Mouse (Mus musculus) stomach, embryonic 15.5 days (tissue): ENCODE results near the gene Irf2. TPM values are rescaled to one million over a fixed set of nuclear protein-coding genes. Genes with fewer than 3 reads are reported as not detected.

Experiments used
- ATAC-seq: fragments of 200-750 bp; cut with Nextera tagmentation; 2 replicates; pipeline ENCODE4 v1.8.0; 2017; ENCODE audit warnings: low read depth, moderate number of reproducible peaks, moderate TSS enrichment; ENCODE audit not compliant: insufficient read depth, low FRiP score
- H3K27ac ChIP-seq: fragments of 300-500 bp; sonication (generic); 2 replicates; pipeline ENCODE4 v1.5.1; 2015; ENCODE audit warnings: mild to moderate bottlenecking, inconsistent platforms
- H3K27me3 ChIP-seq: fragments of 300-500 bp; sonication (generic); replicated peaks from 2 replicates; pipeline ENCODE4 v1.6.1; 2015; ENCODE audit warnings: inconsistent platforms
- H3K36me3 ChIP-seq: fragments of 300-500 bp; sonication (generic); 2 replicates; pipeline ENCODE4 v1.6.1; 2015; ENCODE audit warnings: inconsistent platforms
- H3K4me1 ChIP-seq: fragments of 300-500 bp; sonication (generic); 2 replicates; pipeline ENCODE4 v1.6.1; 2015; ENCODE audit warnings: inconsistent platforms
- H3K4me2 ChIP-seq: fragments of 300-500 bp; sonication (generic); 2 replicates; pipeline ENCODE4 v1.6.1; 2015; ENCODE audit warnings: mild to moderate bottlenecking, inconsistent platforms
- H3K4me3 ChIP-seq: fragments of 300-500 bp; sonication (generic); replicated peaks from 2 replicates; pipeline ENCODE4 v1.5.1; 2015; ENCODE audit warnings: inconsistent platforms
- H3K9ac ChIP-seq: fragments of 300-500 bp; sonication (generic); 2 replicates; pipeline ENCODE4 v1.6.1; 2015; ENCODE audit warnings: inconsistent platforms
- H3K9me3 ChIP-seq: fragments of 300-500 bp; sonication (generic); 2 replicates; pipeline ENCODE4 v1.6.1; 2016; ENCODE audit warnings: inconsistent platforms
- WGBS: fragments of 180-500 bp; shearing (Covaris S2); methylation state at CpG from one replicate; pipeline ENCODE4 v1.1.7; 2015; 5-methylcytosine and 5-hydroxymethylcytosine counted together
- polyA plus RNA-seq: library from polyadenylated mRNA; unstranded; fragments of >200 nt; fragmentation: Nextera tagmentation; extraction: Ambion mirVana; gene quantifications from 2 replicates; pipeline ENCODE4 v1.2.1, GENCODE M21; 2015

The Irf2 gene
- polyA plus RNA-seq, 1 experiment from 2014 or later: 34.5 TPM

DNA sequence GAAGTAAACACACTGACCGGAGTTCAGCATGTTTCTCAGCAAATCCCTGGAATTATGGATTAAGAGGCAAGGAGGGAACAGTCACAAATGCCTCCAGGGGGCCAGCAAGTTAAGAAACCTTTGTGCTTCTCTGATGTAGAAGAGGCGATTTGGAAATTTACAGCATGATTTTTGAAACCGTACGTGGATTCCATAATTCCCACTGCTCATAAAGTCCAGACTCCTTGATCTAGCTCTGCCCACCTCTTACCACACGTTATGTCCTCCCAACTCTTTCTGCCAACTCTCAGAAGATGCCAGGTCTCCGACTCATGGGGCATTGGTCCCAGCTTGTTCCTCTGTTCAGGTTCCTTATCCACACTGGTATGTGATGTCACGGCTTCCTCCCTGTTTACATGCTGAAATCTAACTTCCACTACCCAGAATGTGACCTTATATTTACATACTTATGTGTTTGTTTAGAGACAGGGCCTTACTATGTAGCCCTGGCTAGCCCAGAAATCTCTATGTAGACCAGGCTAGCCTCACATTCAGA lies 7.1 kb upstream of the Irf2 start:
- Histone ChIP-seq H3K9me3 (no peaks in the 10 kb centered on the region), H3K4me3 (no peak overlapping the region), H3K27me3 (no peaks in the 10 kb centered on the region), H3K4me2 (no peak overlapping the region), H3K36me3 (no peaks in the 10 kb centered on the region), H3K27ac (no peak overlapping the region), H3K4me1 (no peaks in the 10 kb centered on the region), H3K9ac (no peak overlapping the region)
- WGBS: 81% methylated on average over 7 of the region's 7 CpGs
- ATAC-seq: no peak

DNA sequence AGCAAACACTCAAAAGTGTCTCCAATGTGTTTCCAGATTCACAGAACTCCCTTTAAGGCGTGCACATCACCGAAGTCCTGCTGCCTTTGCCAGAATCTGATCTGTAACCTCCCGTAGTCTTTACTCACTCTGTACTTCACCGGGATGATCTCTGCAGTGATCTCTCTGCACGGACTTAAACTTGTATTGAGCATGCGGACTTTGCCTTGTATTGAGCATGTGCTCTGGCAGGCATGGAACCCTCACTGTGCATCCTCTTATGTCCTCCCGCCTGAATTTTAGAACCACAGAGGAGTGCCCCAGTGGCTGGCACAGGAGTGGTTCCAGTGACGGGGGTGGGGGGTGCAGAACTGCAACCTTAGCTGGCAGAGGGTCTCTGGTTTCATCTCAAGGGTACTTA lies 5.9 kb upstream of the Irf2 start:
- ATAC-seq: no peak
- H3K36me3 ChIP-seq: no peaks in the 10 kb centered on the region
- no peak overlapping the region for H3K4me3 ChIP-seq

DNA sequence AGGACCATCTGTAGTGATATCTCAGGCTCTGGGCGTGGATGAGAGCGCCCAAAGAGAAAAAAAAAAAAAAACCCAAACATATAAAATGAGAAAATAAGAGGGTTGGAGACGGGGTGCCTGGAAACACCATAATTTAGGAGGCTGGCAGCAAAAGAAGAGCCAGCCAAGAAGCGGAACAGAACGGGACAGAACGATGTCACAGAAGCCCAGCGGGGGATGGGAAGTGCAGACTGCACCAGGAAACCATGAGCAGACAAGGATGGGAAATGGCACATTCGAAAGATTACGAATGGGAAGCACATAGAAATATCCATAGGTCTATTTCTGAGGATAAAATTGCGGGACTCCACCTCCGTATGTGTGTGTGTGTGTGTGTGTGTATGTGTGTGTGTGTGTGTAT lies 4.0 kb upstream of the Irf2 start:
- H3K27ac ChIP-seq: no peak overlapping the region
- no peak overlapping the region for H3K4me3 ChIP-seq
- no peak overlapping the region for H3K4me2 ChIP-seq
- H3K27me3 ChIP-seq: no peaks in the 10 kb centered on the region
- peaks cover 10% of the 10 kb centered on the region; the same call in 1 of the 2 replicates for H3K4me1 ChIP-seq
- no peaks in the 10 kb centered on the region for H3K9me3 ChIP-seq
- no peak for ATAC-seq
- no peaks in the 10 kb centered on the region for H3K36me3 ChIP-seq
- 85% methylated on average over 11 of the region's 11 CpGs for WGBS
- no peak overlapping the region for H3K9ac ChIP-seq

More for the DNA sequence above, 5.9 kb upstream of the Irf2 start:
- no peaks in the 10 kb centered on the region for H3K27me3 ChIP-seq
- no peak overlapping the region for H3K4me2 ChIP-seq
- 78% methylated on average over 8 of the region's 8 CpGs for WGBS
- H3K4me1 ChIP-seq: peaks cover 8% of the 10 kb centered on the region; the same call in 1 of the 2 replicates
- H3K27ac ChIP-seq: no peak overlapping the region
- H3K9me3 ChIP-seq: no peaks in the 10 kb centered on the region
- no peak overlapping the region for H3K9ac ChIP-seq

DNA sequence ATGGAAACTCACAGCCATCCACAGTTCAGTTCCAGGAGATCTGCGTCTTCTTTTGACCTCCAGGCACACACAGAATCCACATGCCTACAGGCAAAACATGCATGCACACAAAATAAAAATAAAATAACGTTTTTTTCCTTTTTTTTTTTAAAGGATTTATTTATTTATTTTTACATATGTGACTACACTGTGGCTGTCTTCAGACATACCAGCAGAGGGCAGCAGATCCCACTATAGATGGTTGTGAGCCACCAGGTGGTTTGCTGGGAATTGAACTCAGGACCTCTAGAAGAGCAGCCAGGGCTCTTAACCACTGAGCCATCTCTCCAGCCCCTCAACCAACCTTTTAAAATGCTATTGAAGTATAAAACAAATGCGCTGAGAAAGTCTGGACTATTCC lies 3.3 kb upstream of the Irf2 start:
- WGBS: 80% methylated on average over 3 of the region's 3 CpGs
- H3K4me1 ChIP-seq: peaks cover 10% of the 10 kb centered on the region; the same call in 1 of the 2 replicates
- H3K9ac ChIP-seq: no peak overlapping the region
- no peak for ATAC-seq
- no peaks in the 10 kb centered on the region for H3K27me3 ChIP-seq
- H3K4me3 ChIP-seq: no peak overlapping the region
- no peak overlapping the region for H3K4me2 ChIP-seq
- H3K36me3 ChIP-seq: no peaks in the 10 kb centered on the region
- no peak overlapping the region for H3K27ac ChIP-seq
- no peaks in the 10 kb centered on the region for H3K9me3 ChIP-seq

DNA sequence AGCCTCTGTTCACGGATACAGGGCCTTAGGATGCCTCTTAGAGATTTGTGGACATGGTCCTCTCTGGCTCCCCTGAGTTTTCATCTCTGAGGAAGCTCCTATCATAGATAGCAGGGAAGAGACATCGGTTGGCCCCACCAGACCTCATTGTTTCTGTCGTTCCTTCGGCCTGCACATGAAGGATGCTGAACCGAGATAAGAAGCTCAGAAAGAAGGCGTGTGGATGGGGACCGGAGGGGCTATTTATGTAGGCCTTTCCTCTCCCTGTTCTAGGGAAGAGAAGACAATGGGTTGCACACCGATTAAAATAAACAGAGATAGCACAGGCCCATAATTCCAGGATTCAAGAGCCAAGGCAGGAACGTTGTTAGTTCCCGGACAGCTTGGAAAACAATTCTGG lies 2.1 kb upstream of the Irf2 start:
- Histone ChIP-seq H3K9me3 (no peaks in the 10 kb centered on the region), H3K4me3 (no peak overlapping the region), H3K4me1 (peaks cover 17% of the 10 kb centered on the region; the same call in 1 of the 2 replicates), H3K4me2 (no peak overlapping the region), H3K9ac (no peak overlapping the region), H3K27ac (no peak overlapping the region), H3K27me3 (no peaks in the 10 kb centered on the region), H3K36me3 (no peaks in the 10 kb centered on the region)
- ATAC-seq: no peak
- 80% methylated on average over 10 of the region's 10 CpGs for WGBS

DNA sequence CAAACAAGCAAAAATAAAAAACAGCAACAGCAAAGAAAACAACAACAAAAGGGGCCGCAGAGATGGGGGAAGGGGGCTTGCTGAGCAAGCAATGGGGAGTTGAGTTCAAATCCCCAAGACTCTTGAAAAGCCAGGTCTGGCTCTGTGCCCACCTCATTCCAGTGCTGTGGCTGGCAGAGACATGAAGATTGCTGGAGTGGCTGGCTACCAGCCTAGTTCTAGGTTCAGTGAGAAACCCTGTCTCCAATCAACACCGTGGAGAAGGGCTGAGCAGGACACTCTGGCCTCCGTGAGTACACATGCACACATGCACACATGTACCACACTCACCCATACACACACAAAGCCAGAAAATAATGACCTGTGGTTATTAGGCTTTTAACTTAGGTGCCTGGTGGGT lies 1.6 kb upstream of the Irf2 start:
- H3K9me3 ChIP-seq: no peaks in the 10 kb centered on the region
- peak overlapping the region; percentile 1; the same call in 1 of the 2 replicates for H3K4me3 ChIP-seq
- 64% methylated on average over 3 of the region's 3 CpGs for WGBS
- no peaks in the 10 kb centered on the region for H3K36me3 ChIP-seq
- no peaks in the 10 kb centered on the region for H3K27me3 ChIP-seq
- peaks cover 21% of the 10 kb centered on the region; the same call in 1 of the 2 replicates for H3K4me1 ChIP-seq
- ATAC-seq: no peak
- peak overlapping the region; percentile 59; the same call in 1 of the 2 replicates for H3K4me2 ChIP-seq
- no peak overlapping the region for H3K9ac ChIP-seq
- H3K27ac ChIP-seq: peak overlapping the region; percentile 91; the same call in 1 of the 2 replicates

DNA sequence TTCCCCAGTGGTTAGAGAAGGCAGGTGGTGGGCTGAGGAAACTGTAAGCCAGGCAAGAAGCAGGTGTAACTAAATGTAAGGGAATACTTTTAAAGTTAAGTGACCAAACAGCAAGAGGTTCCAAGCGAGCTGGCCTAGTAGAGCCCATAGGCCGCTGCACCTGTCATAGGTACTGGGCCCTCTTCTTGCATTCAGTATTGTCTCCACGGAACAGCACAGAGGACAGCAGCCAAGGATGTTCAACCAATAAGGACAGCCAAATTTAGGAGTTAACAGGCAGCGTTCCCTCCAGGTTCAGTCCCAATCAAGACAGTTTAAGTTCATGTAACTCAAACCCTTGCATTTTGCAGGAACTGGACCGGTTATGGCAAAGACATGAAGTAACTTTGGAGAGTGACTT lies 931 bp upstream of the Irf2 start:
- no peak for ATAC-seq
- H3K4me1 ChIP-seq: peaks cover 21% of the 10 kb centered on the region; the same call in 1 of the 2 replicates
- H3K27ac ChIP-seq: peak overlapping the region; percentile 91; the same call in 1 of the 2 replicates
- peak overlapping the region; percentile 59 for H3K4me2 ChIP-seq
- peak overlapping the region; percentile 89 for H3K4me3 ChIP-seq
- H3K36me3 ChIP-seq: no peaks in the 10 kb centered on the region
- no peaks in the 10 kb centered on the region for H3K27me3 ChIP-seq
- H3K9me3 ChIP-seq: no peaks in the 10 kb centered on the region
- 38% methylated on average over 5 of the region's 5 CpGs for WGBS
- H3K9ac ChIP-seq: no peak overlapping the region

DNA sequence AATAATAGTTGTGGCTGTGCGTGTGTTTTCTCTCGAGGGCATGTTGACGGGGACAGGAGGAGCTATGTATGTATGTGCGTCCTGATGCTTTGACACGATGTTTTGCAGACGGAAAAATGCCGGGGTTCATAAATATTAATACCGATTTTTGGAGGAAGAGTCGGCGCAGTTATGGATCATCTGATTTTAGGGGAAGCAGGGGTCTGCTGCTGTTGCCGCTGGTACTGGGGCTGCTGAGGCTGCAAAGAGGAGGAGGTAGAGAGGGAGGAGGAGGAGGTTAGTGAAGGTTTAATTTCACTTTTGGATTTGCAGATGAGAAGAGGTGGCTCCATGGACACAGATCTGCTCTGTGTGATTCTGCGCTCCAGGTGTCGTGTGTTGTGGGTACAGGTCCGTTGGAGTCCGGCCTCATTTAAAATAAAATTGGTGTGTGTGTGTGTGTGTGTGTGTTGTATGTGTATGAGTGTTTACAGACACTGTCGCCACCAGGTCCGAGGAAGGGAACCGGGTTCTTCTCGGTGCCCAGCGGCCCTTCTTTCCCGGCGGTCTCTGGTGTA lies 502 bp downstream of the Irf2 start:
- WGBS: under 1% methylated on average over 22 of the region's 22 CpGs
- no peak for ATAC-seq
- H3K27me3 ChIP-seq: no peaks in the 10 kb centered on the region
- H3K36me3 ChIP-seq: no peaks in the 10 kb centered on the region
- H3K9me3 ChIP-seq: no peaks in the 10 kb centered on the region
- H3K4me3 ChIP-seq: peak overlapping the region; percentile 89
- peak overlapping the region; percentile 91 for H3K27ac ChIP-seq
- H3K4me2 ChIP-seq: peak overlapping the region; percentile 68
- H3K9ac ChIP-seq: peak overlapping the region; percentile 92
- peaks cover 21% of the 10 kb centered on the region; the same call in 1 of the 2 replicates for H3K4me1 ChIP-seq

DNA sequence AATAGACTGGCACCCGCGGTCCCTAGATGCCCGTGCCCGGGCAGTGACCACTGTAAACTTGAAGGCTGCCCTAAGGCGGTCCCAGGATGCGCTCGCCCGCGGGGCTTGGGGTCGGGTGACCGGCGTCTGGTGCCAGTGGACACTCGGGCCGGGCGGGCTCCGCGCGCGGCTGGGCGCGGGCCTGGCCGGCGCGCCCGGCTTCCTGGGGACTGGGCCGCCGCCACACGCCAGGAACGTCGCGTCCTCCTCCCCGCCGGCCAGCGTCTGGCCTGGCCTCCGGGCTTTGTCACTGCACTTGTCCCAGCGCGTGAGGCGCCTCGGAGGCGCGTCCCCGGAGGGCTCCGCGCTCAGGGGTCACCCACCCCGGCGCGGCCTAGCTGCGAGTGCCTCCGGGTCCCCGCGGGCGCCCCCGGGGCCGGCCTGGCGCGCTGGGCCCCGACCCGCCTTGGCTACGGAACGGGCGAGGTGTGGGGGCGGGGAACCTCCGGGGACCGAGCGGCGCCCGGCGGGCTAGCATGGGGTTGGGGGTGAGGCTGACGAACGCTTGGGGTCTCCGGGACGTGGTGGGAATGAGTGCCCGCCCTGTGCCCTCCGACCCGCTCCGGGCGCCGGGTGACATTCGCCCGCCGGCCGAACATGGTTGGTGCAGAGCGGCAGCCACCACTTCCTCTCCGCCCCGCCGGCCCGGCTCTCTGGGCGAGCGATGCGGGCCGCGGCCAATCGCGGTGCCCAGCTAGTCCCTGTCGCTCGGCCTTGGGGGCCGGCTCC lies 1.2 kb downstream of the Irf2 start:
- Histone ChIP-seq H3K4me1 (peaks cover 21% of the 10 kb centered on the region; the same call in 1 of the 2 replicates), H3K36me3 (no peaks in the 10 kb centered on the region), H3K9ac (peak overlapping the region; percentile 92), H3K27ac (peak overlapping the region; percentile 91), H3K9me3 (no peaks in the 10 kb centered on the region), H3K27me3 (no peaks in the 10 kb centered on the region), H3K4me3 (peak overlapping the region; percentile 89), H3K4me2 (peak overlapping the region; percentile 68)
- peak; percentile 60 for ATAC-seq
- WGBS: under 1% methylated on average over 94 of the region's 97 CpGs

DNA sequence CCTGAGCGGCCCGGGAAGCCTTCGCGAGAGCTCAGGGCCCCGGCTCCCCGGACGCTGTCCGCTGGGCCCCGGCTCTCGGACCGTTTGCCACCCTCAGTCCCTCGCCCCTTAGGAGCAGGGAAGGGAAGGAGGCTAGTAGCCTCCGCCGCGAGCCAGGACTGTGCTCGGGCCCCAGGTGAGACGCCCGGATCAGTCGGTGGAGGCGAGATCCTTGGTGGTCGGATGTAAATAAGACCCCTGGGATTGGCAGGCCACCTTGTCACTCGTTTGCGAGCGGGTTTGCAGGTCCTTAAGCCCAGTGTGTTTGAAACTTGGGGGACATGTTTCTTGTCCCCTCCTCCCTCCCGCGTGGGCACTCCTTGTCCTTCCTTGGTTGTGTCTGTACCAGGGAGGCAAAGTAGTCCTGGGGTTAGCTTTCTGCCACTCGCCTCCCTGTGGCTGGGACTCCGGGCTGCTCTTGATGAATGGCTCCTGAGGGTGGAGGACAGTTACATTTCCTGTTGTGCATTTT lies 1.8 kb downstream of the Irf2 start:
- no peak for ATAC-seq
- Histone ChIP-seq H3K9ac (peak overlapping the region; percentile 92), H3K4me1 (peaks cover 21% of the 10 kb centered on the region; the same call in 1 of the 2 replicates), H3K27ac (peak overlapping the region; percentile 91), H3K4me2 (peak overlapping the region; percentile 68), H3K4me3 (peak overlapping the region; percentile 89), H3K27me3 (no peaks in the 10 kb centered on the region), H3K9me3 (no peaks in the 10 kb centered on the region), H3K36me3 (no peaks in the 10 kb centered on the region)
- 0% methylated on average over 28 of the region's 28 CpGs for WGBS

DNA sequence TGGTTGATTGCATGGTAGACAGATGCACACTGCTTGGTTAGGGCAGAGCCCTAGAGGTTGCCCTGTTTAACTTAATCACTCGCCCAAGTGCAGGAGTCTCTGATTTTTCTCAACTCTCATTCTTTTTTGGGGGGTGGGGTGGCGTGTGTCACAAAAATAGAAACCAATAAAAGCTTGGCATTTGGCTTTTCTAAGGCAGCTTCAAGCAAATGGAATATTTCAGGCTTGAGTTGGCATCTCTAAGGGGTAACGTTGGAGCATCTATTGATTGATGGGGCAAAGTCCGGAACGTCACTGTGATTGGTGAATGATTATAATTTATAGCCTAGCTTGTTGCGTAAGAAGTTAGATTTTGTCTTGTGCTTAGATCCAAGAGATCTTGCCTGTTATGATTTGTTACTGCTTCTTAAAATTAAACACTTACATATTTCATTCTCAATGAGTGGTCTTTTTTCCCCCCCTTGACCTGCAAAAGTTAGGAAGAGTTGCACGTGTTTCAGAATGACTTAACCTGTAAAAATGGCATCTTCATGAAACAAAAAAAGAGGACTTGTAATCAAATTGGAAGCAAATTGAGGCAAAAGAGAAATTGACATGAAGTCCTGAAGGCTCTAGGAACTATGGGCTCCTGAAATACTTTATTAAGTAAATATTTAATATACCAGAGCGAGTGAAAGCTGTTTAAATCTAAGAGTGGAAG lies 2.6 kb downstream of the Irf2 start:
- no peak for ATAC-seq
- 25% methylated on average over 8 of the region's 8 CpGs for WGBS

More for the DNA sequence above, 2.6 kb downstream of the Irf2 start:
- no peaks in the 10 kb centered on the region for H3K36me3 ChIP-seq
- H3K9ac ChIP-seq: no peak overlapping the region
- no peaks in the 10 kb centered on the region for H3K9me3 ChIP-seq
- H3K4me3 ChIP-seq: peak overlapping the region; percentile 89
- peak overlapping the region; percentile 91 for H3K27ac ChIP-seq
- H3K4me2 ChIP-seq: peak overlapping the region; percentile 68
- H3K27me3 ChIP-seq: no peaks in the 10 kb centered on the region
- H3K4me1 ChIP-seq: peaks cover 21% of the 10 kb centered on the region; the same call in 1 of the 2 replicates
